Mouse (Mus musculus): Measurements from ENCODE around the gene Sema4c. TPM values are rescaled to one million over a fixed set of nuclear protein-coding genes. Genes with fewer than 3 reads are reported as not detected.
A peak's percentile ranks its signal among the peaks of the same experiment; 100 is the strongest.

Gene Sema4c
- polyA plus RNA-seq, 1 experiment from 2014 or later: 3.9 TPM

DNA sequence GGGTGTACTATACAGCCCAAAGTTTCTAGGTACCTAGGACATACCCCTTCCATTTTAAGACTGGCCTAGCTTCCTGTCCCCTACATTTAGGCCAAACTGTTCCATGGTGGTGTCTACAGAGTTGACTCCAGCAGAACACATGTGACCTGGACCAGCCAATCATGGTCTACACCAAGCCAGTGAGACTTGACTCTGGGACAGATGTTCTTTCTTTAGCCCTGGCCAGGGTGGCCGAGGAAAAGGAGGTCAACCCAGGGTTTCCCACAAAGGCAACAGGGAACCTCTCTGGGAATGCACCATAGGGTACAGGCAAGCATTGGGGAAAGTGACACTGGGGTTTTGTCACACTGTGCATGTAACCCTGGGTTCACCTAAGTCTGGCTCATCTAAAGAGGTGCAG, 14.6 kb upstream of the Sema4c start:
- no peak for ATAC-seq
- H3K27ac ChIP-seq (ENCODE audit: low read depth, low read length): no peak overlapping the region
- peaks cover 20% of the 10 kb centered on the region for H3K4me1 ChIP-seq (replicated peaks; ENCODE audit: control insufficient read depth, insufficient read depth, low read length)
- H3K4me3 ChIP-seq (ENCODE audit: low read depth, low read length): no peak overlapping the region
- H3K9ac ChIP-seq (ENCODE audit: low read depth, low read length): no peak overlapping the region
- no peaks in the 10 kb centered on the region for H3K27me3 ChIP-seq (replicated peaks; ENCODE audit: control insufficient read depth, insufficient read depth, low read length)
- 79% methylated on average over 1 of the region's 1 CpGs for WGBS
- no peaks in the 10 kb centered on the region for H3K9me3 ChIP-seq (ENCODE audit: control insufficient read depth)
- H3K36me3 ChIP-seq (ENCODE audit: control insufficient read depth, insufficient read depth): no peaks in the 10 kb centered on the region
- TF ChIP-seq CTCF (IDR thresholded peaks at IDR 0.05; ENCODE audit: low read depth): no peak
- no peak overlapping the region for H3K4me2 ChIP-seq (replicated peaks; ENCODE audit: low read depth)

DNA sequence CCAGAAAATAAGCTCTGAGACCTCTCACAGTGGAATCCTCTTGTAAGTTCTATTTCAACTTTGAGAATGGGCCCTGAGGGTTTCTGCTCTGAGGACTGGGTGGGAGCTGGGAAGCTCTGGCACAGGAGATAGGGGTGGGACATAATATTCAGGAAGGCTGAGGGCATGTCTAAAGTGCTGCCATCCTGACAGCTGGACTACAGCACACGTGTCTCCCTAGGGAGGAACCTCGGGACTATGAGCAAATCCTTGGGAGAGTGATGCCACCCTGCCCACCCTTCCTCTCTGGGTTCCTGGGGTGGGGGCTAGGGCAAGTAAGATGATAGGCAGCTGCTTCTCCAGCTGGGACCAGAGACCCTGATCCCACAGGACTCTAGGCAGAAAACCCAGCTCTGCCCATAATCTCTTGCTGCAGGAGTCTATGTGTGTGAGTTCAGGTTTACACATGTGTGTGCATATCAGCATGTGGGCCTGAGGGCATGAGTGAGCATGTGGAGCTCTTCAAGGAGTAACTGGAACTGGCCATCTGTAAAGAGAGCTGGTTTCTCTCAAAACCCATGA, 14.1 kb upstream of the Sema4c start:
- no peak for TF ChIP-seq CTCF (IDR thresholded peaks at IDR 0.05; ENCODE audit: low read depth)
- WGBS: 64% methylated on average over 2 of the region's 2 CpGs
- Histone ChIP-seq H3K36me3 (ENCODE audit: control insufficient read depth, insufficient read depth) (no peaks in the 10 kb centered on the region), H3K4me2 (replicated peaks; ENCODE audit: low read depth) (no peak overlapping the region), H3K4me1 (replicated peaks; ENCODE audit: control insufficient read depth, insufficient read depth, low read length) (peaks cover 15% of the 10 kb centered on the region), H3K9me3 (ENCODE audit: control insufficient read depth) (no peaks in the 10 kb centered on the region), H3K9ac (ENCODE audit: low read depth, low read length) (no peak overlapping the region), H3K27me3 (replicated peaks; ENCODE audit: control insufficient read depth, insufficient read depth, low read length) (no peaks in the 10 kb centered on the region), H3K27ac (ENCODE audit: low read depth, low read length) (no peak overlapping the region), H3K4me3 (ENCODE audit: low read depth, low read length) (no peak overlapping the region)
- no peak for ATAC-seq

- Histone ChIP-seq H3K4me1 (replicated peaks; ENCODE audit: control insufficient read depth, insufficient read depth, low read length) (peaks cover 9% of the 10 kb centered on the region), H3K9me3 (ENCODE audit: control insufficient read depth) (no peaks in the 10 kb centered on the region), H3K27me3 (replicated peaks; ENCODE audit: control insufficient read depth, insufficient read depth, low read length) (no peaks in the 10 kb centered on the region), H3K27ac (ENCODE audit: low read depth, low read length) (no peak overlapping the region), H3K4me3 (ENCODE audit: low read depth, low read length) (no peak overlapping the region), H3K9ac (ENCODE audit: low read depth, low read length) (no peak overlapping the region), H3K36me3 (ENCODE audit: control insufficient read depth, insufficient read depth) (no peaks in the 10 kb centered on the region), H3K4me2 (replicated peaks; ENCODE audit: low read depth) (no peak overlapping the region)
- ATAC-seq: no peak
- no peak for TF ChIP-seq CTCF (IDR thresholded peaks at IDR 0.05; ENCODE audit: low read depth)
- WGBS: 46% methylated on average over 6 of the region's 6 CpGs
Observed at GRCm38 (mm10) chr1:36571627-36572026, 13.5 kb upstream of the Sema4c start.

GRCm38 (mm10) chr1:36570320-36570719, 12.2 kb upstream of the Sema4c start:
- no peak overlapping the region for H3K4me3 ChIP-seq (ENCODE audit: low read depth, low read length)
- no peaks in the 10 kb centered on the region for H3K27me3 ChIP-seq (replicated peaks; ENCODE audit: control insufficient read depth, insufficient read depth, low read length)
- TF ChIP-seq CTCF (IDR thresholded peaks at IDR 0.05; ENCODE audit: low read depth): no peak
- H3K36me3 ChIP-seq (ENCODE audit: control insufficient read depth, insufficient read depth): no peaks in the 10 kb centered on the region
- H3K4me1 ChIP-seq (replicated peaks; ENCODE audit: control insufficient read depth, insufficient read depth, low read length): 0 out of 2 replicates have a peak, but pooled peaks cover 2% of the 10 kb centered on the region
- H3K27ac ChIP-seq (ENCODE audit: low read depth, low read length): no peak overlapping the region
- no peak overlapping the region for H3K4me2 ChIP-seq (replicated peaks; ENCODE audit: low read depth)
- H3K9ac ChIP-seq (ENCODE audit: low read depth, low read length): no peak overlapping the region
- no peaks in the 10 kb centered on the region for H3K9me3 ChIP-seq (ENCODE audit: control insufficient read depth)
- 91% methylated on average over 5 of the region's 5 CpGs for WGBS
- ATAC-seq: no peak

DNA sequence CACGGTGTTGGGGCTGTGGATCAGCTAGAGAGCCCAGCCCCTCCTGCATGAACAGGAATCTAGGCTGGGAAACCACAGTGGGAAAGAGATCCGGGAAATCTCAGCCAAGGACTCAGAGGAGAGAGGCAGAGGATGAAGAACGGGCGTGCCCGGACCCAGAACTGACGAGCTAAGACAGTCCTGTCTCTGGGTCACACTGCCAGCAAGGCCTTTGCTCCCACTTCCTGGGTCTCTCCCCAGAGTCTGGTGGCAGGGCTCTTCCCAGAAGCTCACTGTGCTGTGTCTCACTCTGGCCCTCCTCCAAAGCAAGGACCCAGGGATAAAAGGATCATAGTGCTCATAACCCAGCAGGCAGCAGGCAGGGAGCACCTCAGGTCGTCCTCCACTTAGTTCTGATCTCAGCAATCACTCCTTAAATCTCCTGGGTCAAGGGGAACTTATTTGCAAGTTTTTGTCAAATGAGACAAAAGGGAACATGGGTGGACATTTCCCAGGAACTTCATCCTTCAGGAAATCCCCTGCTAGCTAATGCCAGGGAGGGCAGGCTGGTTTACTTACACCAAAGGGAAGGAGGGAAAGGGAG, 11.6 kb upstream of the Sema4c start:
- H3K36me3 ChIP-seq (ENCODE audit: control insufficient read depth, insufficient read depth): no peaks in the 10 kb centered on the region
- no peak overlapping the region for H3K4me2 ChIP-seq (replicated peaks; ENCODE audit: low read depth)
- no peak overlapping the region for H3K4me3 ChIP-seq (ENCODE audit: low read depth, low read length)
- peak overlapping the region; percentile 15; the same call in 1 of the 2 replicates for H3K27ac ChIP-seq (ENCODE audit: low read depth, low read length)
- 0 out of 2 replicates have a peak, but pooled peaks cover 2% of the 10 kb centered on the region for H3K4me1 ChIP-seq (replicated peaks; ENCODE audit: control insufficient read depth, insufficient read depth, low read length)
- no peak overlapping the region for H3K9ac ChIP-seq (ENCODE audit: low read depth, low read length)
- TF ChIP-seq CTCF (IDR thresholded peaks at IDR 0.05; ENCODE audit: low read depth): no peak
- WGBS: 44% methylated on average over 7 of the region's 7 CpGs
- H3K27me3 ChIP-seq (replicated peaks; ENCODE audit: control insufficient read depth, insufficient read depth, low read length): no peaks in the 10 kb centered on the region
- no peaks in the 10 kb centered on the region for H3K9me3 ChIP-seq (ENCODE audit: control insufficient read depth)
- no peak for ATAC-seq

GRCm38 (mm10) chr1:36568776-36569175, 10.6 kb upstream of the Sema4c start:
- H3K9ac ChIP-seq (ENCODE audit: low read depth, low read length): no peak overlapping the region
- ATAC-seq: no peak
- H3K4me3 ChIP-seq (ENCODE audit: low read depth, low read length): no peak overlapping the region
- 0 out of 2 replicates have a peak, but pooled peaks cover 2% of the 10 kb centered on the region for H3K4me1 ChIP-seq (replicated peaks; ENCODE audit: control insufficient read depth, insufficient read depth, low read length)
- no peaks in the 10 kb centered on the region for H3K27me3 ChIP-seq (replicated peaks; ENCODE audit: control insufficient read depth, insufficient read depth, low read length)
- H3K27ac ChIP-seq (ENCODE audit: low read depth, low read length): peak overlapping the region; percentile 50; the same call in 1 of the 2 replicates
- no peaks in the 10 kb centered on the region for H3K9me3 ChIP-seq (ENCODE audit: control insufficient read depth)
- H3K36me3 ChIP-seq (ENCODE audit: control insufficient read depth, insufficient read depth): no peaks in the 10 kb centered on the region
- no peak overlapping the region for H3K4me2 ChIP-seq (replicated peaks; ENCODE audit: low read depth)
- WGBS: 76% methylated on average over 4 of the region's 4 CpGs
- no peak for TF ChIP-seq CTCF (IDR thresholded peaks at IDR 0.05; ENCODE audit: low read depth)

Data from intestine, postnatal 0 days (tissue).